Mouse (Mus musculus) bone marrow, adult 2 months (tissue): ENCODE results near the gene Ankrd34a.
A peak's percentile ranks its signal among the peaks of the same experiment; 100 is the strongest.

ENCODE experiments used
- CTCF ChIP-seq: fragments of 200-500 bp; IDR thresholded peaks from 2 replicates; pipeline ENCODE4 v1.5.1; 2011; ENCODE audit warnings: low read length, control low read depth; ENCODE audit not compliant: control insufficient read depth, insufficient read depth
- POLR2A ChIP-seq: fragments of 200-500 bp; IDR thresholded peaks from 2 replicates; pipeline ENCODE4 v1.6.1; 2011; ENCODE audit warnings: low read depth, mild to moderate bottlenecking, control low read depth, low read length, borderline replicate concordance; ENCODE audit not compliant: control insufficient read depth

- TF ChIP-seq CTCF: no peak
- TF ChIP-seq POLR2A: 0 out of 2 replicates have a peak, but pooled peaks have one; percentile 11
Observed at GRCm38 (mm10) chr3:96601251-96601787, 4.9 kb downstream of the Ankrd34a start.
